24 mouse cellular contexts compared by ENCODE assay signal in genomic region chr6:91172381-91172780, GRCm38 (mm10).
"Had no signal": no experiment of that assay in that cellular context is flagged by ENCODE, and none has a peak within 500 bp of the region (broad histone marks: within the 10 kb centered on the region; RNA-seq: fewer than 3 reads in every experiment).

No protein-coding gene starts in this region.

- H3K9ac ChIP-seq: heart, embryonic 12.5 days; hindbrain, embryonic 12.5 days; hindbrain, embryonic 14.5 days; intestine, embryonic 15.5 days; limb, embryonic 13.5 days; limb, embryonic 15.5 days; liver, embryonic 12.5 days; liver, embryonic 14.5 days had no signal

- DNase-seq: gastrocnemius, postnatal 14 days; gastrocnemius, postnatal 36 days; heart, adult 18-20 months; heart, postnatal 10 days; heart, postnatal 4 days; kidney, adult 18-20 months; kidney, adult 8-10 months; kidney, postnatal 10 days; kidney, postnatal 25 days; kidney, postnatal 4 days; left cerebral cortex, postnatal 4 days had no signal

- H3K36me3 ChIP-seq: intestine, embryonic 15.5 days had no signal

- H3K4me1 ChIP-seq: hindbrain, embryonic 10.5 days; intestine, embryonic 15.5 days; limb, embryonic 13.5 days; limb, embryonic 15.5 days had no signal

- H3K27ac ChIP-seq: heart, embryonic 10.5 days; hindbrain, embryonic 10.5 days; hindbrain, embryonic 12.5 days; hindbrain, embryonic 14.5 days; intestine, embryonic 15.5 days; layer of hippocampus, adult 2 months; left cerebral cortex, adult 2 months; limb, embryonic 13.5 days; limb, embryonic 15.5 days; liver, embryonic 12.5 days; liver, embryonic 14.5 days had no signal

- H3K9me3 ChIP-seq: heart, embryonic 10.5 days; heart, embryonic 12.5 days; hindbrain, embryonic 10.5 days; hindbrain, embryonic 12.5 days; intestine, embryonic 15.5 days; limb, embryonic 13.5 days; limb, embryonic 15.5 days; liver, embryonic 12.5 days had no signal

- ATAC-seq: intestine, postnatal 0 days; liver, embryonic 12.5 days had no signal

- H3K27me3 ChIP-seq: hindbrain, embryonic 12.5 days; intestine, embryonic 15.5 days; limb, embryonic 13.5 days; limb, embryonic 15.5 days had no signal

- H3K4me3 ChIP-seq: heart, embryonic 10.5 days; heart, embryonic 12.5 days; hindbrain, embryonic 10.5 days; hindbrain, embryonic 12.5 days; intestine, embryonic 15.5 days; layer of hippocampus, adult 2 months; left cerebral cortex, adult 2 months; limb, embryonic 13.5 days; limb, embryonic 15.5 days; liver, embryonic 12.5 days had no signal
